Mouse (Mus musculus) heart, adult 10 weeks (tissue): ENCODE results near the gene Pdzph1. TPM values are rescaled to one million over a fixed set of nuclear protein-coding genes. Genes with fewer than 3 reads are reported as not detected.

Experiments used
- polyA plus RNA-seq: library from polyadenylated mRNA; stranded (reverse); fragments of 350-450 nt; fragmentation: Illumina TruSeq; extraction: RNeasy Lipid Tissue Mini Kit (QIAGEN cat#74804); gene quantifications from one replicate; pipeline ENCODE4 v1.2.3, GENCODE M21; 2014; ENCODE audit warnings: low read depth, low replicate concordance

The Pdzph1 gene
- polyA plus RNA-seq, result not detected

DNA sequence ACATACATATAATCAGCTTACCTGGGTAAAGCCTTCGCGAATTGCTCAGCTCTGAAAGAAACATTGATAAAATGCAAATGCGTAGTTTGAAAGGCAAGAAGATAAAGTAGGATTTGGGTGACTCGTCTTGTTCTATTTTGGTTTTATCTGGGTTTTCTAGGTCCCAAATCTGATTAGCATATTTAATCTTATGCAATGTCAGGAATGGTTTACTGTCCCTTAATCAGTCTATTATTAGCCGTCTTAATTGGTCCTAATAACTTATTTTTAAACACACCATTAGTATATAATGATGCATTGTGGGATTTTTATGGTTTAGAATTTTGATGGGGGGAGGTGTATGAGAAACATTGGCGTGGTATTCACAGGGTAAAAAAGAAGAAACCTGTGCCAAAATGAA is at the start of gene Pdzph1:
Gene Pdzph1, minus strand, starts transcription at position 101 of the 400 bp plus-strand sequence.

DNA sequence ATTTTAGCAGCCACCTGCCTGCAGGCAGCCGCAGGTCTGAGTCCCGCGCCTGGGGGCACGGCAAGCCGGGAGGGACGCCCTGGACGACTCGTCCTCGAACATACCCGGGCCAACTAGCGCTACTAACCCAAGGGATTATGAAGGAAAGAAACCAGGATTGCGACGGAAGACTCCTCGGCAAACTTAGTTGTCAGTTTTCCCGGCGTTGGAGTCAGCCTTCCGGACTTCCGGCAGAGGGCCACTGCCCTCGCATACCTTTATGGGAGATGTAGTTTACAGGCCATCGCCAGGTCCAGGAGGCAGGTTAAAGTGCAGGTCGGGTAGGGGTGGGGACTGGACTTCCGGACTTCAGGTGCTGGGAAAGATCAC is 21.9 kb upstream of the Pdzph1 start, which contains the start of gene Nudt12:
Gene Nudt12, minus strand, starts transcription at position 282 of the 369 bp plus-strand sequence.

Other genes with a start within 250 kb of the Pdzph1 start
- gene Nudt12, start 22.0 kb upstream of the Pdzph1 start, polyA plus RNA-seq, result 8.9 TPM